Mouse (Mus musculus): ENCODE data around the gene Dmbx1. TPM values are rescaled to one million over a fixed set of nuclear protein-coding genes. Genes with fewer than 3 reads are reported as not detected.

The Dmbx1 gene
- polyA plus RNA-seq, 1 experiment = not detected

GRCm38 (mm10) chr4:115961991-115962390 is 22.3 kb upstream of the Dmbx1 start:
- H3K27ac ChIP-seq (ENCODE audit: insufficient read depth, low read length) = no peak overlapping the region
- no peak for DNase-seq (ENCODE audit: low read depth in 1 of 2, low spot score in 2 of 2)
- no peak overlapping the region for H3K4me3 ChIP-seq (ENCODE audit: extremely low read depth, insufficient read depth, insufficient read length)
- peaks cover 6% of the 10 kb centered on the region for H3K4me1 ChIP-seq (ENCODE audit: control insufficient read depth, insufficient read depth, insufficient read length)
- peaks cover 16% of the 10 kb centered on the region for H3K27me3 ChIP-seq (ENCODE audit: control insufficient read depth, insufficient read depth, low read length)
- no peaks in the 10 kb centered on the region for H3K36me3 ChIP-seq (ENCODE audit: control insufficient read depth, insufficient read depth, low read length)
- TF ChIP-seq CTCF (IDR thresholded peaks at IDR 0.05; ENCODE audit: extremely low read depth, insufficient read depth, insufficient read length, insufficient replicate concordance) (no peak), POLR2A (IDR thresholded peaks at IDR 0.05; ENCODE audit: low read depth, low read length) (no peak)
- 28% methylated on average over 7 of the region's 7 CpGs for WGBS

- Histone ChIP-seq H3K4me3 (ENCODE audit: extremely low read depth, insufficient read depth, insufficient read length) (no peak overlapping the region), H3K4me1 (ENCODE audit: control insufficient read depth, insufficient read depth, insufficient read length) (peaks cover 6% of the 10 kb centered on the region), H3K27ac (ENCODE audit: insufficient read depth, low read length) (no peak overlapping the region), H3K27me3 (ENCODE audit: control insufficient read depth, insufficient read depth, low read length) (peaks cover 15% of the 10 kb centered on the region), H3K36me3 (ENCODE audit: control insufficient read depth, insufficient read depth, low read length) (no peaks in the 10 kb centered on the region)
- DNase-seq (ENCODE audit: low read depth in 1 of 2, low spot score in 2 of 2) = no peak
- TF ChIP-seq POLR2A (IDR thresholded peaks at IDR 0.05; ENCODE audit: low read depth, low read length) (no peak), CTCF (IDR thresholded peaks at IDR 0.05; ENCODE audit: extremely low read depth, insufficient read depth, insufficient read length, insufficient replicate concordance) (no peak)
These were observed 19.8 kb upstream of the Dmbx1 start for GRCm38 (mm10) chr4:115959546-115959945.

GRCm38 (mm10) chr4:115955494-115955775 is 15.7 kb upstream of the Dmbx1 start:
- WGBS = 20% methylated on average over 3 of the region's 3 CpGs
- H3K27me3 ChIP-seq (ENCODE audit: control insufficient read depth, insufficient read depth, low read length) = peaks cover 3% of the 10 kb centered on the region; the same call in 1 of the 2 replicates
- H3K4me1 ChIP-seq (ENCODE audit: control insufficient read depth, insufficient read depth, insufficient read length) = no peaks in the 10 kb centered on the region
- no peak for DNase-seq (ENCODE audit: low read depth in 1 of 2, low spot score in 2 of 2)
- H3K4me3 ChIP-seq (ENCODE audit: extremely low read depth, insufficient read depth, insufficient read length) = no peak overlapping the region
- TF ChIP-seq CTCF (IDR thresholded peaks at IDR 0.05; ENCODE audit: extremely low read depth, insufficient read depth, insufficient read length, insufficient replicate concordance) (no peak), POLR2A (IDR thresholded peaks at IDR 0.05; ENCODE audit: low read depth, low read length) (no peak)
- no peaks in the 10 kb centered on the region for H3K36me3 ChIP-seq (ENCODE audit: control insufficient read depth, insufficient read depth, low read length)
- H3K27ac ChIP-seq (ENCODE audit: insufficient read depth, low read length) = no peak overlapping the region

GRCm38 (mm10) chr4:115954656-115955493 is 15.1 kb upstream of the Dmbx1 start:
- Histone ChIP-seq H3K4me3 (ENCODE audit: extremely low read depth, insufficient read depth, insufficient read length) (no peak overlapping the region), H3K36me3 (ENCODE audit: control insufficient read depth, insufficient read depth, low read length) (no peaks in the 10 kb centered on the region), H3K4me1 (ENCODE audit: control insufficient read depth, insufficient read depth, insufficient read length) (no peaks in the 10 kb centered on the region), H3K27ac (ENCODE audit: insufficient read depth, low read length) (no peak overlapping the region), H3K27me3 (ENCODE audit: control insufficient read depth, insufficient read depth, low read length) (peaks cover 3% of the 10 kb centered on the region; the same call in 1 of the 2 replicates)
- no peak for TF ChIP-seq POLR2A (IDR thresholded peaks at IDR 0.05; ENCODE audit: low read depth, low read length)
- no peak for TF ChIP-seq CTCF (IDR thresholded peaks at IDR 0.05; ENCODE audit: extremely low read depth, insufficient read depth, insufficient read length, insufficient replicate concordance)
- no peak for DNase-seq (ENCODE audit: low read depth in 1 of 2, low spot score in 2 of 2)
- WGBS = 17% methylated on average over 19 of the region's 19 CpGs

GRCm38 (mm10) chr4:115953559-115953958 is 13.8 kb upstream of the Dmbx1 start:
- Histone ChIP-seq H3K27me3 (ENCODE audit: control insufficient read depth, insufficient read depth, low read length) (peaks cover 3% of the 10 kb centered on the region; the same call in 1 of the 2 replicates), H3K4me3 (ENCODE audit: extremely low read depth, insufficient read depth, insufficient read length) (no peak overlapping the region), H3K36me3 (ENCODE audit: control insufficient read depth, insufficient read depth, low read length) (no peaks in the 10 kb centered on the region), H3K27ac (ENCODE audit: insufficient read depth, low read length) (no peak overlapping the region), H3K4me1 (ENCODE audit: control insufficient read depth, insufficient read depth, insufficient read length) (no peaks in the 10 kb centered on the region)
- TF ChIP-seq CTCF (IDR thresholded peaks at IDR 0.05; ENCODE audit: extremely low read depth, insufficient read depth, insufficient read length, insufficient replicate concordance) = no peak
- no peak for DNase-seq (ENCODE audit: low read depth in 1 of 2, low spot score in 2 of 2)
- 61% methylated on average over 5 of the region's 5 CpGs for WGBS

GRCm38 (mm10) chr4:115952758-115953157 is 13.0 kb upstream of the Dmbx1 start:
- Histone ChIP-seq H3K36me3 (ENCODE audit: control insufficient read depth, insufficient read depth, low read length) (no peaks in the 10 kb centered on the region), H3K27ac (ENCODE audit: insufficient read depth, low read length) (no peak overlapping the region), H3K27me3 (ENCODE audit: control insufficient read depth, insufficient read depth, low read length) (peaks cover 3% of the 10 kb centered on the region; the same call in 1 of the 2 replicates), H3K4me1 (ENCODE audit: control insufficient read depth, insufficient read depth, insufficient read length) (no peaks in the 10 kb centered on the region), H3K4me3 (ENCODE audit: extremely low read depth, insufficient read depth, insufficient read length) (no peak overlapping the region)
- TF ChIP-seq POLR2A (IDR thresholded peaks at IDR 0.05; ENCODE audit: low read depth, low read length) (no peak), CTCF (IDR thresholded peaks at IDR 0.05; ENCODE audit: extremely low read depth, insufficient read depth, insufficient read length, insufficient replicate concordance) (peak; percentile 61; the same call in 1 of the 2 replicates)
- 15% methylated on average over 6 of the region's 6 CpGs for WGBS
- peak; percentile 12 to 24 for DNase-seq (ENCODE audit: low read depth in 1 of 2, low spot score in 2 of 2)

- Histone ChIP-seq H3K36me3 (ENCODE audit: control insufficient read depth, insufficient read depth, low read length) (no peaks in the 10 kb centered on the region), H3K27ac (ENCODE audit: insufficient read depth, low read length) (no peak overlapping the region), H3K4me3 (ENCODE audit: extremely low read depth, insufficient read depth, insufficient read length) (no peak overlapping the region), H3K27me3 (ENCODE audit: control insufficient read depth, insufficient read depth, low read length) (peaks cover 26% of the 10 kb centered on the region), H3K4me1 (ENCODE audit: control insufficient read depth, insufficient read depth, insufficient read length) (0 out of 2 replicates have a peak, but pooled peaks cover 2% of the 10 kb centered on the region)
- TF ChIP-seq CTCF (IDR thresholded peaks at IDR 0.05; ENCODE audit: extremely low read depth, insufficient read depth, insufficient read length, insufficient replicate concordance) (no peak), POLR2A (IDR thresholded peaks at IDR 0.05; ENCODE audit: low read depth, low read length) (no peak)
- 6% methylated on average over 40 of the region's 41 CpGs for WGBS
- DNase-seq (ENCODE audit: low read depth in 1 of 2, low spot score in 2 of 2) = no peak
These were observed 4.1 kb upstream of the Dmbx1 start for GRCm38 (mm10) chr4:115943669-115944314.
